Mouse (Mus musculus) embryonic facial prominence, embryonic 15.5 days (tissue): ENCODE results near the gene Vpreb3. TPM values are rescaled to one million over a fixed set of nuclear protein-coding genes. Genes with fewer than 3 reads are reported as not detected.

ENCODE experiments used
- ATAC-seq: fragments of 200-750 bp; cut with Nextera tagmentation; 2 replicates; pipeline ENCODE4 v1.8.0; 2017; ENCODE audit warnings: low read depth, moderate TSS enrichment; ENCODE audit not compliant: insufficient number of reproducible peaks, low FRiP score, low TSS enrichment
- H3K27ac ChIP-seq: fragments of 300-500 bp; sonication (generic); replicated peaks from 2 replicates; pipeline ENCODE4 v1.5.1; 2015; ENCODE audit warnings: mild to moderate bottlenecking, inconsistent platforms
- H3K27me3 ChIP-seq: fragments of 300-500 bp; sonication (generic); 2 replicates; pipeline ENCODE4 v1.6.1; 2015; ENCODE audit warnings: inconsistent platforms
- H3K36me3 ChIP-seq: fragments of 300-500 bp; sonication (generic); 2 replicates; pipeline ENCODE4 v1.6.1; 2015; ENCODE audit warnings: mild to moderate bottlenecking, inconsistent platforms
- H3K4me1 ChIP-seq: fragments of 300-500 bp; sonication (generic); 2 replicates; pipeline ENCODE4 v1.6.1; 2015; ENCODE audit warnings: inconsistent platforms
- H3K4me2 ChIP-seq: fragments of 300-500 bp; sonication (generic); replicated peaks from 2 replicates; pipeline ENCODE4 v1.6.1; 2015; ENCODE audit warnings: mild to moderate bottlenecking, inconsistent platforms
- H3K4me3 ChIP-seq: fragments of 300-500 bp; sonication (generic); replicated peaks from 2 replicates; pipeline ENCODE4 v1.5.1; 2015; ENCODE audit warnings: mild to moderate bottlenecking, inconsistent platforms
- H3K9ac ChIP-seq: fragments of 300-500 bp; sonication (generic); 2 replicates; pipeline ENCODE4 v1.6.1; 2015; ENCODE audit warnings: inconsistent platforms
- H3K9me3 ChIP-seq: fragments of 300-500 bp; sonication (generic); replicated peaks from 2 replicates; pipeline ENCODE4 v1.6.1; 2016; ENCODE audit warnings: inconsistent platforms
- WGBS: fragments of 180-500 bp; shearing (Covaris S2); methylation state at CpG from one replicate; pipeline ENCODE4 v1.1.7; 2015; 5-methylcytosine and 5-hydroxymethylcytosine counted together
- polyA plus RNA-seq: library from polyadenylated mRNA; unstranded; fragments of >200 nt; fragmentation: Nextera tagmentation; extraction: Ambion mirVana; gene quantifications from 2 replicates; pipeline ENCODE4 v1.2.1, GENCODE M21; 2015

Vpreb3 gene
- polyA plus RNA-seq, 1 experiment from 2014 or later = 1.6 TPM

GRCm38 (mm10) chr10:75932081-75932678, 10.7 kb upstream of the Vpreb3 start:
- H3K9me3 ChIP-seq = no peaks in the 10 kb centered on the region
- H3K9ac ChIP-seq = peak overlapping the region; percentile 60
- under 1% methylated on average over 44 of the region's 44 CpGs for WGBS
- H3K4me1 ChIP-seq = peaks cover 45% of the 10 kb centered on the region
- H3K4me2 ChIP-seq = peak overlapping the region; percentile 95
- H3K27me3 ChIP-seq = peaks cover 21% of the 10 kb centered on the region
- peak; percentile 74 for ATAC-seq
- peak overlapping the region; percentile 66 for H3K4me3 ChIP-seq
- H3K36me3 ChIP-seq = peaks cover 9% of the 10 kb centered on the region
- H3K27ac ChIP-seq = peak overlapping the region; percentile 85

- peak within 1 kb of the TSS; percentile 60 for H3K9ac ChIP-seq
- ATAC-seq = no peak
- no peaks in the 10 kb centered on the region for H3K9me3 ChIP-seq
- peaks cover 23% of the 10 kb centered on the region for H3K27me3 ChIP-seq
- 33% methylated on average over 6 of the region's 6 CpGs for WGBS
- H3K36me3 ChIP-seq = peaks cover 5% of the 10 kb centered on the region; the same call in 1 of the 2 replicates
- H3K4me3 ChIP-seq = peak within 1 kb of the TSS; percentile 66
- peak within 1 kb of the TSS; percentile 85 for H3K27ac ChIP-seq
- peaks cover 45% of the 10 kb centered on the region for H3K4me1 ChIP-seq
- peak within 1 kb of the TSS; percentile 95 for H3K4me2 ChIP-seq
Measured at GRCm38 (mm10) chr10:75932891-75933290, 10.0 kb upstream of the Vpreb3 start, which contains the start of gene Chchd10. Gene Chchd10 (plus strand): TSS chr10:75933130.

- Histone ChIP-seq H3K4me2 (peak overlapping the region; percentile 88; the same call in 1 of the 2 replicates), H3K27me3 (peaks cover 23% of the 10 kb centered on the region), H3K4me1 (peaks cover 41% of the 10 kb centered on the region), H3K9ac (no peak overlapping the region), H3K9me3 (no peaks in the 10 kb centered on the region), H3K4me3 (no peak overlapping the region), H3K36me3 (no peaks in the 10 kb centered on the region), H3K27ac (no peak overlapping the region)
- ATAC-seq = no peak
- 64% methylated on average over 1 of the region's 1 CpGs for WGBS
Measured at GRCm38 (mm10) chr10:75934991-75935390, 7.9 kb upstream of the Vpreb3 start.

- WGBS = 2% methylated on average over 50 of the region's 51 CpGs
- Histone ChIP-seq H3K27me3 (peaks cover 23% of the 10 kb centered on the region), H3K9me3 (no peaks in the 10 kb centered on the region), H3K4me1 (peaks cover 32% of the 10 kb centered on the region), H3K4me3 (peak within 1 kb of the TSS; percentile 51), H3K9ac (peak within 1 kb of the TSS; percentile 23; the same call in 1 of the 2 replicates), H3K36me3 (no peaks in the 10 kb centered on the region), H3K4me2 (peak within 1 kb of the TSS; percentile 88), H3K27ac (no peak within 1 kb of the TSS)
- ATAC-seq = peak; percentile 59
Measured at GRCm38 (mm10) chr10:75935680-75936541, 6.9 kb upstream of the Vpreb3 start, which contains the start of gene Mmp11. Gene Mmp11 (minus strand): TSS chr10:75936496.

GRCm38 (mm10) chr10:75936909-75937667, 5.8 kb upstream of the Vpreb3 start:
- Histone ChIP-seq H3K27me3 (peaks cover 23% of the 10 kb centered on the region), H3K9me3 (no peaks in the 10 kb centered on the region), H3K36me3 (no peaks in the 10 kb centered on the region), H3K9ac (no peak overlapping the region), H3K4me1 (peaks cover 21% of the 10 kb centered on the region), H3K4me3 (no peak overlapping the region), H3K27ac (no peak overlapping the region), H3K4me2 (no peak overlapping the region)
- WGBS = 46% methylated on average over 18 of the region's 18 CpGs
- no peak for ATAC-seq

GRCm38 (mm10) chr10:75937851-75938643, 4.8 kb upstream of the Vpreb3 start:
- WGBS = 57% methylated on average over 10 of the region's 10 CpGs
- no peak for ATAC-seq
- Histone ChIP-seq H3K9ac (no peak overlapping the region), H3K4me1 (peaks cover 11% of the 10 kb centered on the region), H3K36me3 (no peaks in the 10 kb centered on the region), H3K4me3 (no peak overlapping the region), H3K9me3 (no peaks in the 10 kb centered on the region), H3K4me2 (no peak overlapping the region), H3K27ac (no peak overlapping the region), H3K27me3 (peaks cover 23% of the 10 kb centered on the region)

- peaks cover 23% of the 10 kb centered on the region for H3K27me3 ChIP-seq
- H3K27ac ChIP-seq = no peak overlapping the region
- peaks cover 11% of the 10 kb centered on the region for H3K4me1 ChIP-seq
- H3K9me3 ChIP-seq = no peaks in the 10 kb centered on the region
- no peaks in the 10 kb centered on the region for H3K36me3 ChIP-seq
- no peak overlapping the region for H3K9ac ChIP-seq
- 53% methylated on average over 9 of the region's 9 CpGs for WGBS
- H3K4me2 ChIP-seq = no peak overlapping the region
- H3K4me3 ChIP-seq = no peak overlapping the region
- no peak for ATAC-seq
Measured at GRCm38 (mm10) chr10:75939481-75940234, 3.2 kb upstream of the Vpreb3 start.

GRCm38 (mm10) chr10:75940520-75940919, 2.3 kb upstream of the Vpreb3 start, which contains the start of gene Gm867:
Gene Gm867 (minus strand): TSS chr10:75940672.
- 83% methylated on average over 5 of the region's 5 CpGs for WGBS
- no peak within 1 kb of the TSS for H3K27ac ChIP-seq
- no peaks in the 10 kb centered on the region for H3K36me3 ChIP-seq
- H3K9ac ChIP-seq = no peak within 1 kb of the TSS
- no peak within 1 kb of the TSS for H3K4me2 ChIP-seq
- H3K4me3 ChIP-seq = no peak within 1 kb of the TSS
- no peak for ATAC-seq
- peaks cover 9% of the 10 kb centered on the region for H3K4me1 ChIP-seq
- H3K27me3 ChIP-seq = peaks cover 19% of the 10 kb centered on the region
- H3K9me3 ChIP-seq = no peaks in the 10 kb centered on the region

- Histone ChIP-seq H3K9ac (no peak overlapping the region), H3K4me2 (no peak overlapping the region), H3K27ac (no peak overlapping the region), H3K36me3 (no peaks in the 10 kb centered on the region), H3K27me3 (peaks cover 12% of the 10 kb centered on the region), H3K9me3 (no peaks in the 10 kb centered on the region), H3K4me3 (no peak overlapping the region), H3K4me1 (peaks cover 1% of the 10 kb centered on the region; the same call in 1 of the 2 replicates)
- 71% methylated on average over 9 of the region's 9 CpGs for WGBS
- ATAC-seq = no peak
Measured at GRCm38 (mm10) chr10:75941042-75941824, 1.6 kb upstream of the Vpreb3 start.
